ENCODE assay signal across 17 mouse cellular contexts in the genomic region with DNA sequence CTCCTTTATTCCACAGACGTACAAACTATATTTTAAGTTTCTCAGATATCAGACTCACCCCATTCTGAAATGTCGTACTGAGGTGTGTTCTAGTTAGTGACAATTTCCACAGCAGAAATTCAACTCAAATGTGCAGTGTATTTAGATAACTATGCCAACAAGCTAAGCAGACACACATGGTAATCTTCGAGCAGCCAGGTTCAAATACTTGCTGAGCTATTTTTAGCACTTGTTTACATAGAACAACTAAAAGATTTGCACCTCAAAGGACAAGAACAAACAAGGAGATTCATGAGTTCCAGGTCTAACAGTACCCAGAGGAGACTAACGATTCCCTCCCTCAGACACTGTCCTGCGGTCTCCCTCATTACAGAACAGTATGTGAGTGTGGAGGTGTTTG. TPM values are rescaled to one million over a fixed set of nuclear protein-coding genes. Genes with fewer than 3 reads are reported as not detected.
"Had no signal": no experiment of that assay in that cellular context is flagged by ENCODE, and none has a peak within 500 bp of the region (broad histone marks: within the 10 kb centered on the region; RNA-seq: fewer than 3 reads in every experiment).

No protein-coding gene starts in this region.

- H3K9me3 ChIP-seq: kidney, embryonic 15.5 days; limb, embryonic 15.5 days; midbrain, embryonic 13.5 days had no signal

- DNase-seq: kidney, postnatal 10 days; kidney, postnatal 36 days; layer of hippocampus, postnatal 36 days; liver, postnatal 0 days; lung, embryonic 14.5 days; thymus, adult 2 months; thymus, postnatal 14 days; thymus, postnatal 4 days had no signal

- H3K27me3 ChIP-seq: kidney, embryonic 15.5 days; limb, embryonic 12.5 days; limb, embryonic 15.5 days; midbrain, embryonic 13.5 days had no signal

- H3K4me1 ChIP-seq: limb, embryonic 12.5 days; midbrain, embryonic 13.5 days had no signal

- H3K9ac ChIP-seq: kidney, embryonic 15.5 days; limb, embryonic 12.5 days; limb, embryonic 15.5 days; liver, embryonic 14.5 days; liver, postnatal 0 days; lung, embryonic 14.5 days; midbrain, embryonic 13.5 days had no signal

- H3K4me2 ChIP-seq: kidney, embryonic 15.5 days; limb, embryonic 12.5 days; limb, embryonic 15.5 days; liver, embryonic 11.5 days; lung, embryonic 14.5 days; midbrain, embryonic 13.5 days had no signal

- ATAC-seq: liver, postnatal 0 days; lung, postnatal 0 days; midbrain, embryonic 13.5 days had no signal

- H3K36me3 ChIP-seq: limb, embryonic 15.5 days had no signal

- H3K27ac ChIP-seq: kidney, embryonic 15.5 days; left cerebral cortex, adult 2 months; limb, embryonic 12.5 days; limb, embryonic 15.5 days; liver, embryonic 14.5 days; macrophage; midbrain, embryonic 13.5 days had no signal

- H3K4me3 ChIP-seq: kidney, embryonic 15.5 days; left cerebral cortex, adult 2 months; limb, embryonic 12.5 days; limb, embryonic 15.5 days; midbrain, embryonic 13.5 days had no signal

RNA-seq across cellular contexts. Expression of a gene that starts 11.3 kb away (rescaled TPM):
- polyA plus RNA-seq: macrophage had no signal
